19 mouse cellular contexts compared by ENCODE assay signal in genomic region chr11:54400803-54401202, GRCm38 (mm10). TPM values are rescaled to one million over a fixed set of nuclear protein-coding genes. Genes with fewer than 3 reads are reported as not detected.
"Had no signal": no experiment of that assay in that cellular context is flagged by ENCODE, and none has a peak within 500 bp of the region (broad histone marks: within the 10 kb centered on the region; RNA-seq: fewer than 3 reads in every experiment).

No protein-coding gene starts in this region.

RNA-seq across cellular contexts. Expression of gene Meikin, which starts 30.4 kb away (rescaled TPM):
- total RNA-seq: gastrocnemius, adult 2 months; gastrocnemius, postnatal 10 days; gastrocnemius, postnatal 25 days; gastrocnemius, postnatal 4 days; heart, adult 2 months; heart, postnatal 14 days; heart, postnatal 36 days; hematopoietic stem cell, adult 5-6 weeks; hindbrain, postnatal 0 days; layer of hippocampus, adult 18-20 months; layer of hippocampus, adult 8-10 months; layer of hippocampus, postnatal 14 days; layer of hippocampus, postnatal 36 days; left cerebral cortex, adult 18-20 months; left cerebral cortex, adult 8-10 months; left cerebral cortex, postnatal 10 days; left cerebral cortex, postnatal 25 days; left cerebral cortex, postnatal 4 days; liver, adult 2 months had no signal
